Mouse (Mus musculus): ENCODE results near the gene Fam117a. TPM values are rescaled to one million over a fixed set of nuclear protein-coding genes. Genes with fewer than 3 reads are reported as not detected.

The Fam117a gene
- total RNA-seq (2022): 10 to 100 TPM in 1 of 4 experiments, 1 to 10 TPM in 3; 6.0 to 13.3 (median 7.4) TPM

DNA sequence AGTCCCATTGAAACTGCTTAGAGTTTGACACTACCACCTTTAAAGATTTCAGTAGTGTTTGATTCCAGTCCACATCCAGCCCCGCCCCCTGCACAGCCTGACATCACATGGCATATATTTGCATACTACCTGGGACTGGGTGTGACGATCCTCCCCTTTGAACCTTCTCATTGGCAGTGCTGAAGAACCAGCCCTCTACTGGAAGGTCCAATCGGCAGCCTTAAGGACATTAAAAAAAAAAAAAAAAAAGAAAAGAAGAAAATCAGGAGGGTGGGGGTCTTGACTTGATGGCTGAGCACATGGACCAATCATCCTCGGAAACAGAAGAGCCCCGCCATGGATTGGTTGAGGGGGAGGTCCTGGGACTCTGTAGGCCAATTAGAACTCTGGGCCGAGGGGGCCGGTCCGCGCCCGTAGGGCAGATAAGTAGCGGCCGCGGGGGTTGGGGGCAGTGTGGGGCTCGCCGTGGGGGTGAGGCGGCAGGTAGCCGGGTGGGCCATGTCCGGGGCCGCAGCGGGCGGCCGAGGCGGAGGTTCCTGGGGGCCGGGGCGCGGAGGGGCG is at the start of gene Fam117a:
Gene Fam117a, plus strand, starts transcription at position 451 of the 561 bp plus-strand sequence.
- peak; percentile 68 to 77 for DNase-seq (ENCODE audit: low spot score in 2 of 2)

DNA sequence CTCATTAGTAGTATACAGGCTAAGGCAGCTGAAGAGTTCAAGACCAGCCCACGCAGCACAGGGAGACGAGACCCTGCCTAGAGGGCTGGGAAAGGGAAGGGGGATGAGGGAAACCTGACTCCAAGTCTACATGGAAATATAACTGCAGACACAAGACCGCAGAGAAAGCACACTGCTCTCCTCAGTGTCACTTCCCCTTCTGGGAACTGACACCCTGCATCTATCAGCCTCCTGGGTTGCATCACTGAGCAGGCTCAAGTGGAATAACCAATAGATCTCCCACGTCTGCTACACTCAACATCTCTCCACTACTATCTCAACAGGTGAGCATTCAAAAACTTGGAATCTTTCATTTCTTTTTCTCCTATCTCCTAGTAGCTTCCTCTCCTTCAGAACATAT is 44.8 kb upstream of the Fam117a start:
- DNase-seq (ENCODE audit: low spot score in 2 of 2): no peak

DNA sequence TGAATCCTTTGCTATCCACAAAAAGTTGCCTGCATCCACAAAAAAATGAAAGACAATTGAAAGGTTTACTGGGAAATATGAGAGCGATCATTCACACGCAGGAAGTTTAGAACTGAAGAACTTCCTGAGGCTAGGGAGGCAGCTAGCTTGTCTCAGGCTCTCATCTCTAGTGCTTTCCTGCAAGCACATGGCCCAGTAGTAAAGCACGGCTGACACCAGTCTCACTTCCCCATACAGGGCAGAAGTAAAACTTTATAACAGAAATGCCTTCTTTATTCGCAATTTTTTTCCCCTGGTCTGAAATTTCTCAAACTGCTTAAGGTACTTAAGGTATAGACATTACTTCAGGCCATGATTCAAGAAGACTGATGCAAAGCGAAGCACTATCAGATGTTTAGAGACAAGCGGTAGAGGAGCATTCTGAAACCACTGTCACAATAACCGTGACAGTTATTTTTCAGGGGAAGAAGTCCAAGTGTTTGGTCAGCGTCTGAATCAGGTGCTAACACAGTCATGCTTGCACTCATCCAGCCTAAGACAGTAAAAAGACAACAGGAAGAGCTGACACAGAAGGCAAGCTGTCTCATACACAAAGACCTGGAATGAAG is 43.7 kb upstream of the Fam117a start:
- no peak for DNase-seq (ENCODE audit: low spot score in 2 of 2)

DNA sequence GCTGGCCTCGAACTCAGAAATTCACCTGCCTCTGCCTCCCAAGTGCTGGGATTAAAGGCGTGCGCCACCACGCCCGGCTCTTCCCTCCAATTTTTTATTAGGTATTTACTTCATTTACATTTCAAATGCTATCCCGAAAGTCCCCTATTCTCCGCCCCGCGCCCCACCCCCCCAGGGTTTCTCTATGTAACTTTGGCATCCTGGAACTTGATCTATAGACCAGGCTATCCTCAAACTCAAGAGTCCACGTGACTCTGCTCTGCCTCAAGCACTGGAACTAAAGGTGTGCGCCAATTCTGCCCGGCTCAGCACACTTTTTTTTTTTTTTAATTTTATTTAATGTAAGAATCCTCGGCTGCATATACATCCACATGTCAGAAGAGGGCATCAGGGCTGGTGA is 41.1 kb upstream of the Fam117a start:
- no peak for DNase-seq (ENCODE audit: low spot score in 2 of 2)

DNA sequence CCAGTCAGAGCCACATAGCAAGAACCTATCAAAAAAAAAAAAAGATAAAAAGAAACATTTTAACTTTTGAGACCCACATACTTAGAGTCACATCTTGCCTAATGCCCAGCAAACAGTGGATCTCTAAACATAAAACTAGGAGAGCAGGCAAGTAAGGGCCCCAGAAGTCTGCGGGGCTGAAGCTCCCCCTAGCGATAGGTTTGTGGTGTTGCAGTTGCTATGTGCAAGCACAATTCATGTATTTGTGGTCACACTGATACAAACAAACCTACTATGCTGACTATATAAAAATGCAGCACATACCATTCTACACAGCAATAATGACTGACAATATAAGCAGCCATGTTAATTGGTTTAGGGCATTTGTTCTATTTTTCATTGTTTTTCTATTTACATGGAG is 38.7 kb upstream of the Fam117a start:
- no peak for DNase-seq (ENCODE audit: low spot score in 2 of 2)

DNA sequence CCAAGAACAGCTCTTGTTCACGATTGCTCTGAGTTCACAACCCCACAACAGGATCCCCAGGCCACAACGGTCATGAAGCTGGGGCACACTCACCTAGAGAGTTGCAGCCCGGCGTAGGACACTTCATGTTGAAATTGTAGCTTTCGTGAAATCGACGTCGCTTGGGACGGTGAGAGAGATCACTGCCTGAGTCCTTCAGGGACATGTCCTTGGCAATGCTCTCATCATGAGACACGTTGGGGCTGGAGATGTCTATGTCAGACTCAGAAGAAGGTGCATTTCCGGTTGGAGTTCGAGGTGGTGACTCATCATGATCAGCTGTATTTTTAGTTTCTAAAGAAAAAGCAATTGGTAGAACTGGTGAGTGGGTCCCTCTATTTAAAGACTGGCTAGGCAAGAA is 36.9 kb upstream of the Fam117a start:
- DNase-seq (ENCODE audit: low spot score in 2 of 2): no peak

DNA sequence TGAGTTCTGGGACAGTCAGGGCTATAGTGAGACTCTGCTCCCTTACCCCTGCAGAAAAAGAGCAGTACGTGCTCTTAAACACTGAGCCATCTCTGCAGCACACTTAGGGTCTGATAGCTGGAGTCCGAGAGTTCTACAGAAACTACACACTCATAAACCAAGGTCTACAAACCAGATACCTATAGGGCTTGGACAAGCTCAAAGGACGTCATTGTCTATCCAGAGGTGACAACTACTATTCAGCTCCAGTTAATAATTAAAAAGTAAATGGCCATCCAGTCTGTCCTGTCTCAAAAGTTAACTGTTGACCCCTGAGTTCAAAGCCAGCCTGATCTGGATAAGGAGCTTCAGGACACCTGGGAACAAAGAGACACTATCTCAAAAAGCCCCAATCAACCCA is 35.0 kb upstream of the Fam117a start:
- DNase-seq (ENCODE audit: low spot score in 2 of 2): no peak

DNA sequence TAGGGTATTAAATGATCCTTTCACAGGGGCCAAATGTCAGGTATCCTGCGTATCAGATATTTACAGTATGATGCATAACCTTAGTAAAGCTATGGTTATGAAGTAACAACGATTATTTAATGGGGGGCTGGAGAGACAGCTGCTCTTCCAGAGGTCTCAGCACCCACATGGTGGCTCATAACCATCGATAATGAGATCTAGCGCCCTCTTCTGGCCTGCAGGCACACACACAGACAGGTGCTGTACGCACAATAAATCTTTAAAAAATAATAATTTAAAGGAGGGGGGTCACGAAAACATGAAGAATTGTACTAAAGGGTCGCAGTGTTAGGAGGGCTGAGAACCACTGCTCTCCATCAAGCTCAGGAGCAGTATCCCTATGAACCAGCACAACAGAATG is 31.2 kb upstream of the Fam117a start:
- no peak for DNase-seq (ENCODE audit: low spot score in 2 of 2)

DNA sequence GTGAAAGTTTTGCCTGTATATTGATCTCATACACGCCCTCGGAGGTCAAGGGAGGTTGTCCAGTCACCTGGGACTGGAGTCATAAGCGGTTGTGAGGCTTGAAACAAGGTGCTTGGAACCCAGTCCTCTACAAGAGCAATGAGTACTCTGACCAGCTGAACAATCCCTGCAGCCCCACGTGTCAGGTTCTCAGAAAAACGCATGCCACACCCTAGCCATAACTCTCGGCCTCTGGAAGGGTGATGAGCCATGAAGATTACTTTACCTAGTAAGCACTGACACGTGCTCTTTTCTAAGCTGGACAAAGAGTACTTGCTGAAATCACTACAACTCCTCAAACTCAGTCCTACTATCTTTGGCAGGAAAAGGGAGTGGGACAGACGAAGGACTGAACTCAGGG is 29.3 kb upstream of the Fam117a start:
- DNase-seq (ENCODE audit: low spot score in 2 of 2): no peak

DNA sequence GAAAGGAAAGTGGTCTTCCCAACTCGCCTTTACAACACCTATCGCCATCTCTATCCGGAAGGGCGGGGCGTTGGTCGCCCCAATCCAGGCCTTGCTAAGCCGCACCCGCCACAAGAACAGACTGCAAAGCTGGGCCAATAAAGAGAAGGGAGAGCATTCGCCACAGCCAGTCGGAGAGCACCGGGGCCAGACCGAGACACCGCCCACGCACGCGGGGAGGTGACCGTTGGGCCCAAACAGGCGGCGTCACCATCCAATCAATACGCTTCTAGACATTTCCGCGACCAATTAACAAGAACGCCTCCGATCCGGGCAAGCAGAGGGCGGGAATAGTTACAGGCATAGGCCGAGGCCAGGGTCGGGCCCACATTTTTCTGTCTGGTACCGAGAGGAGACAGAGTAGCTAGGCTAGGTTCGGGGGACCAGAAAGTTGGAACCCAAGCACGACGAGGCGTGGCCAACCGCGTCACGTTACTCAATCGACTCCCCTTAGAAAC is 27.3 kb upstream of the Fam117a start:
- peak; percentile 98 for DNase-seq (ENCODE audit: low spot score in 2 of 2)

DNA sequence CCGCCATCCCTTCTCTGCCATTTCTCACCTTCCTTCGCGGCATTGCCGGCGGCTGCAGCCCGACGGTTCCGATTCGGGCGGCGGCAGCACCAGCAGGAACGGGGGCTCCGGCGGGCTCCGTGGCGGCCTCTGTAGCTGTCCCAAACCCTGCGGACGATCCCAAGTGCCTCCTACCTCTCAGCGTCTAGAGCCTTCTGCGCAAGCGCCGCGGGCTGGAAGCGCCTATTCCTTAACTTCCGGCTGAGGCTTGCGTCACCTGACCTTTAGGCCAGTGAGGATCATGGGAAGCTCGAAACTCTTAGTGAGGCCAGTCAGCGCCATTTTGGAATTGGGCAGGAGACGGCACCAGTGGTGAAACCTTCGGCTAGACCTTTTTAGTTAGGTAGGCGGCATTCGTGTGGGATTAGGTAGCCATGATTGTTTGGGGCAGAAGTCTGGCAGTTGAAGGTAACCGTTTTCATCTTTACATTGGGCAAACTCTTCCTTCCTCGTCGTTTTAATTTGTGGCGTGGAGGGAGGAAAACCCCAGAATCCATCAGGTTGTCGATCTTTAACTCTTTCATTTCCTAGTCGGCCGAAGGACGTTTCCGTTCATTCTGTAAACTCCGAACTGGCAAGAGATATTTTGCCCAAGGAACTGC is 26.7 kb upstream of the Fam117a start, which contains the start of gene Kat7:
Gene Kat7, minus strand, starts transcription at position 240 of the 641 bp plus-strand sequence.
- DNase-seq (ENCODE audit: low spot score in 2 of 2): peak; percentile 99

DNA sequence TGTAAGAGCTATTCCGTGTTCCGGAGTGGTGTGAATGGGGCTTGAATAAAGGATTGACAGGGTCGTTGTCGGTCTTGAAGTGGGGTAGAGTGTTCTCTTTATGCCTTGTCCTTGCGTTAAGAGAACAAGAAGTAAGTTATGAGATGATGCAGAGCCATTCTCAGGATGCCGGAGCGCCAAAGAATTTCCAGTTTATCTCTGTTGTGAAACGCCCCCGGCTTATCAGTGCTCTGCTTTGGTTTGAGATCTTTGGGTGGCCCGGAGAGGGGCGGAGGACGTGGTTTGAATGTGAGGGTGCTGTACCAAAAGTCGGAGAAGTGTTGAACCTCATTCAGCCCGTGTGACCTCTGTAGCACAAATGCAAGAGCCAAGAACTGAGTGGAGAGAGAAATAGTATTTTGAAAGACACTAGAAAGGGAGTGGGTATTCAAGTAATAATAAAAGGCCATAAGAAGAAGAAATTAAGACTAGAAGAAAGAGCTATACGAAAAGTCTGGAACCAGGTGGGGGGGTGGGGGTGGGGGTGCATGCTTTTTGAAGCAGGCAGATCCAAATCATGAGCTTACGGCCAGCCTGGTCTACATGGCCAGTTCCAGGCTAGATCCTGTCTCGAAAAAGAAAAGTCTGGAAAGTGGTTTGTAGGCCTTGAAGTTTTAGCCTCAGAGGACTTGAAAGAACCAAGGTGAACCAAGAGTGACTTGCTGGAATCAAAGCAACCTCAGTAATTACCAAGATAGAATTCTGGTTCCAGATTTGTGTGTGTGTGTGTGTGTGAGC is 26.0 kb upstream of the Fam117a start:
- no peak for DNase-seq (ENCODE audit: low spot score in 2 of 2)

DNA sequence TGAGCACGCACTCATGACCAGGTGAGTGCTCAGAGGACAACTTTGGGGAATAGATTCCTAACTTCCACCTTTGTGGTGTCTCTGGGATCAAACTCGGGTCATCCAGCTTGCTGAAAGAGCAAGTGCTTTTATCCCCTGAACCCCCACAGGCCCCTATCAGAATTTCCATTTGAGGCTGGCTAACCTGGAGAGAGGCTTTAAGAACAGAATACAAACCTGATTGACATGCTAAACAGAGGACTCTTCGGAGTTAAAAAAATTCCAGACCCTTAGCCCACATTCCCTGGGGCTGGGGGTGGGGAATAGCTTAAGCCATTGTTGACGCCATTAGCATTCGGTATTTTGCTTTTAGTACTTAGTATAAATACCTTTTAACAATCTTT is 25.4 kb upstream of the Fam117a start:
- no peak for DNase-seq (ENCODE audit: low spot score in 2 of 2)

DNA sequence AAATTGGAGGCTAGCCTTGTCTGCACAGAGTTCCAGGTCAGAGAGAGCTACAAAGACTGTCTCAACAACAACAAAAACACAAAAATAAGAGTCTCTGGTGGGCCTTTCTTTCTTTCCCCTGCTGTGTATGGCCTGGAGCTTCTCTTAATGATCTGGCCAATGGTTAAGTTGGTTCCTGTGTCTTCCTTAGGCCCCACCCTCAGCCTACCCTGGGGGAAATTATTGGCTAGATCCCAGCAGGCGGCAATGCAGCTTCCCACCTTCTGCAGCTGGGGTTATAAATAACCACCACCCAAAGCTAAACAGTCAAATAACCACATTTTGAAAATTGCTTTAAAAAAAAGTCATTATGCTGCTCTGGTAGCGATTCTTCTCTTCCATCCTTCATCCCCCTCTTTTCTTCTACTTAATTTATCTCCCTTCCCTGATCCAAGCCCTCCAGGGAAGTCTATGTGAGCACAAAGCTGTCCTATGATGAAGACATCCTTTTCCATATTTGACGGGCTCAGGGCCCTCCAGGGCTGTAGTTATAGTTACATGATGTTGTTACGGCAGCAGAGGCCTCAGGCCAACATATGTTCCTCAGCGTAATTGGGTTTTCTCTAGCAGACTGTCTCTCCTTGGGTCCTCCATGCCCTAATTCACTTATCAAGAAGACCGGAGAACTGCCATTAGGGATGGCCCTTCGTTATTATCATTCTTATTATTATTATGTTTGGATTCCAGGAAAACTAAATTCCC is 21.4 kb upstream of the Fam117a start:
- DNase-seq (ENCODE audit: low spot score in 2 of 2): no peak

DNA sequence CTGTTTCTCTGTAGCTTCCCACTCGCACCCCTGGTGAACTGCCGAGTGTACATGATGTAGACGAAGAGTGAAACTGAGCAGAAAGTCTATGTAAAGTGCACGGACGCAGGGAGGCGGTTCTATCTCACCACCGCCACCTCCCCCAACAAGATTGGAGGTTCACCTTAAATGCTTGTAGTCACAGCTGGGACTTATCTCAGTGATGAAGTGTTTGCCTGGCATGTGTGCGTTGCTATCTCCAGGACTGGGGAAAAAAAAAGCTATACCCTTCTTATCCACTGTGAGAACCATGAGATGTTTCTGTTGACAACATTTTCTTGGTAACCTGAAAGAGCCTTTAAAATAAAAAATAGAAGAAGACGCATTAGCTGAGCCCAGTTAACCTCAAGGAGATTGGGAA is 18.7 kb upstream of the Fam117a start:
- no peak for DNase-seq (ENCODE audit: low spot score in 2 of 2)

DNA sequence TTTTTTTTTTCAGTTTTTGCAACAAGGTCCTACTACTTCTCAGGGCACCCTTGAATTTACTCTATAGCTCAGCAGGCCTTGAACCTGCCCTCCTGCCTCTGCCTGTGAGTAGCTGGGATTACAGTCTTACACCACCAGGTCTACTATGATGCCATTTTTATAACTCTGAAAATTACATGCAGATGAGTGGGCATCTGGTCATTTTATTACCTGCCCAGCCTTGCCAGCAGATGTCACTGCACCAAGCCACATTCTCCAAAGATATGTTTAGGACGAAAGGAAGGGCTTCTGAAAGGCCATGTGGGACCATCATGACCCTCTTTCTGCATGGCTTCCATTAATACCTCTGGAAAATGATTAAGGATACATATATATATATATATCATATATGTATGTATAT is 17.3 kb upstream of the Fam117a start:
- no peak for DNase-seq (ENCODE audit: low spot score in 2 of 2)

DNA sequence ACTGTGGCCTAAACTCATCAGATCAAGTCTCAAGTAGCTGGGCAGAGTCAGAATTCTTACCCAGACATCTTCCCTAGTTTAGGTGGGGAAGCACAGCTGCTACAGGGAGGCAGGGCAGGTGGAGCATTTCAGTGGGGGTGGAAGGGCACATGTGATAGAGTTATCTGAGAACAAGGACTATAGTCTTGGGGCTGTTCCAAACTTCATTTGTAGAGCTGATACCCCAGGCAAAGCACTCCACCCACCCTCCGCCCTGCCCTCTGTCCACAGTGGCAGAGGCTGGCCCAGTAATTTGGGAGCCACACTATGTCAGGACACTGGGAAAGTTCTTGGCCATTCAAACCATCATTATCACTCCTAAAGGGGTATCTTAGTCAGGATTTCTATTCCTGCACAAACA is 16.8 kb upstream of the Fam117a start:
- no peak for DNase-seq (ENCODE audit: low spot score in 2 of 2)

DNA sequence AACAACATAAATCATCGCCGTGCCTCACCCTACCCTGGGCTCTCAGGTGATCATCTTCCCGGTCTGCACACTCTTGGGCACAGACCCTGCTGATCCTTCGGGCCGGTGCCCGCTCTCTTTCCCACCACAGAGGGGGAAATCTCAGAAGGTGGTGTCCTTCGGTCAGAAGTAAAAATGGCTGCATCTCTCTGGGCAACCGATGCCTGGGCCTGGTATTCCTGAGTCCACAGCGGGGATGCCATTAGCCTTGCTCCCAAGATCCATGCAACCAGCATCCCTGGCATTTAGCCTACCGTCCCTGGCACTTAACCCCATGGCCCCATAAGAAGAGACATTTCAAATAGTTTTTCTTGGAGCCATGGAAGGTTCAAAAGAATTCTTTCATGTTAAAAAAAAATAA is 12.6 kb upstream of the Fam117a start:
- no peak for DNase-seq (ENCODE audit: low spot score in 2 of 2)

DNA sequence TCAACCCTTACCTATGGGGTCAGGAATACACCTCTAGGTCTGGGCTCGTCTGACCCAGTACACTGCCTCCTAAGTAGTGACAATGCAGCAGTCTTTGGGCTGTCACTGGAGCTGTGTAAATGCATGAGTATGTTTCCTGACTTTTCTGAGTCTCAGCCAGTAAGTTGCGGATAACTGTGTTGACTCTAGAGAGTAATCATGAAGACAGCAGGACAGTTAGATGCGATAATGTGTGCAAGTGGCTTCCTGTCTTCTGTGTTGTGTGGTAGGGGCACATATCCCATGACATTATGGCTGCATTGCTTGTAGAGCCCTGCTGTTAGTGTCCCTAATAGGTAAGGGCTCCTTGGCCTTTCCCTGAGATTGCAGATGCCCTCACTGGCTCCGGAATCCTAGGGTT is 11.0 kb upstream of the Fam117a start:
- no peak for DNase-seq (ENCODE audit: low spot score in 2 of 2)

DNA sequence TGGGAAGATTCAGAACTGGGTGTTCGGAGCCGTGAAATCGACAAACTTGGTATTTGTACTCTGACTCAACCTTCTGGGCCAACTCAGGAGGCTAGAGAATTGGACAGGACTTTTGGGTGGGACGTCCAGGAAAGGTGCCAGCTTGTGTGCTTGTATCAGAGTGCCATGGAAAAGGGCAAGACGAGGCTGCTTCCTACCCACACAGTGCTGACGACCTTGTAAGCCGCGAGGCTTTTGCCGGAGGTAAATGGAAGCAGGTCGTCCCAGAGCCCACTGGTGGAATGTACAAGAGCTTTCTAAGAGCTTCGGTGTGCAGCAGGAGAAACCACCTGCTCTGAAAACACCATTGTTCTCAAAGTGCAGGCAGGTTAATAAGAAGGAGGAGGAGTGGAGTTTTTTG is 10.6 kb upstream of the Fam117a start:
- DNase-seq (ENCODE audit: low spot score in 2 of 2): no peak

DNA sequence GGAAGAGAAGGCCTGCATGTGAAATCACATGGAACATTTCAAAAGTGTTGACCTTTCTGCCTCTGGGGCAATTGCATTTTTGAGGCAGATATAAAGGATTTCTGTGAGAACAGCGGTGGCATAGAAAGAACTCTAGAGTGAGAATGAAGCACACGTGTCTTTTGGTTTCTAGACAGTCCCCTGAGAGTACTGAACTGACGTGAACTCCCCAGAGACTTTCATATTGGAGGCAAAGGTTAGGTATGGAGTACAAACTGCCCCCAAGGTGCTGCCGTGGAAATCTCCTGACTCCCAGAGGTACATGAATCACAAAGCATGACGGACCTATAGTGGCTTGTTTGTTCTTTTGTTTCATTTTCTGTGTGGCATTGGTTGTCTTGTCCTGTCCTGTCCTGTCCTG is 8.2 kb upstream of the Fam117a start:
- DNase-seq (ENCODE audit: low spot score in 2 of 2): no peak

DNA sequence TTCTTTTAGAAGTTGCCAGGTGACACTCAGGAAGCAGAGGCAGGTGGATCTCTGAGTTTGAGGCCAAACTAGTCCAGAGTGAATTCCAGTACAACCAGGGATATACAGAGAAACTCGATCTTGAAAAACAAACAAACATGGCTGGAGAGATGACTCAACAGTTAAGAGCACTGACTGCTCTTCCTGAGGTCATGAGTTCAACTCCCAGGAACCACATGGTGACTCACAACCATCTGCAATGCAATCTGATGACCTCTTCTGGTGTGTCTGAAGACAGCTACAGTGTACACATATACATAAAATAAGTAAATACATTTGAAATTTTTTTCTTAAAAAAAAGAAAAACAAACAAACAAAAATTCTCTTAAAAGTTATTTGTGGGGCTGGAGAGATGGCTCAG is 6.2 kb upstream of the Fam117a start:
- no peak for DNase-seq (ENCODE audit: low spot score in 2 of 2)

All from layer of hippocampus, adult 8-10 months (tissue).